Mouse (Mus musculus) embryonic fibroblast, embryonic 13.5 days (primary cell): ENCODE results near the gene Gm20388. TPM values are rescaled to one million over a fixed set of nuclear protein-coding genes. Genes with fewer than 3 reads are reported as not detected.

Source experiments
- H3K27ac ChIP-seq: 2 replicates; pipeline ENCODE4 v1.5.1; 2012; ENCODE audit warnings: low read length, control low read depth, inconsistent platforms; ENCODE audit not compliant: insufficient read depth
- H3K4me1 ChIP-seq: 2 replicates; pipeline ENCODE4 v1.6.1; 2011; ENCODE audit warnings: low read length; ENCODE audit not compliant: control insufficient read depth, insufficient read depth
- H3K4me3 ChIP-seq: 2 replicates; pipeline ENCODE4 v1.5.1; 2011; ENCODE audit warnings: mild to moderate bottlenecking, control low read depth, low read length; ENCODE audit not compliant: insufficient read depth
- CTCF ChIP-seq: IDR thresholded peaks from 2 replicates; pipeline ENCODE4 v1.5.1; 2011; ENCODE audit warnings: mild to moderate bottlenecking, control low read depth, low read length, moderate library complexity, borderline replicate concordance; ENCODE audit not compliant: insufficient read depth
- POLR2A ChIP-seq: IDR thresholded peaks from 2 replicates; pipeline ENCODE4 v1.6.1; 2011; ENCODE audit warnings: low read depth, mild to moderate bottlenecking, control low read depth, low read length, moderate library complexity
- polyA plus RNA-seq: library from polyadenylated mRNA; stranded (reverse); fragments of >200 nt; gene quantifications from 2 replicates; pipeline ENCODE4 v1.2.4, GENCODE M21; 2011; ENCODE audit warnings: low read depth; ENCODE audit not compliant: missing spikeins, insufficient read length

The Gm20388 gene
- polyA plus RNA-seq, 1 experiment = 82.8 TPM

DNA sequence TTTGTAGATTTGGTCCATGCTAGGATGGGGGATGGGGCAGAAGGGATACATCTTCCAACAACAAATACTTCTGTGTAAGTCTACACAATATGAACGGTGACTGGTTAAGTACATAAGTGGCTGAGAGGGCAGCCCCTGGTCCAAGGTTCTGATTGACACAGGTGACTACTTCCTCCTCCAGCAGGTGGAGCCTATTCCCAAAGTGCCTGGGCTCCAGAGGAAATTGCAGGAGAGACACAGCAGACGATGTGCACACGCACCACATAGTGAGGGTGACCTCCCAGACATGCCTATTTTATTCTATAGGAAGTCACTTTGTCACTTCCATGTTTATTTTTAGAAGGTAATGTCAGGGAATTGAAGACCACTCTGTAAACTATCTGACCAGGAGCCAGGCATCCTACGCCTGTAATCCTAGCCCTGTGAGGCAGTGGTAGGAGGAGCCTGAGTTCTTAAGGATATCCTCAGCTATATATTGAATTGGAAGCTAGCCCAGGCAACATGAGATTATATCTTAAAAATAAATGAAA lies 3970.2 kb downstream of the Gm20388 start:
- no peak overlapping the region for H3K4me3 ChIP-seq
- H3K27ac ChIP-seq = no peak overlapping the region
- TF ChIP-seq POLR2A (no peak), CTCF (no peak; the same call in 1 of the 2 replicates)
- H3K4me1 ChIP-seq = peaks cover 16% of the 10 kb centered on the region

DNA sequence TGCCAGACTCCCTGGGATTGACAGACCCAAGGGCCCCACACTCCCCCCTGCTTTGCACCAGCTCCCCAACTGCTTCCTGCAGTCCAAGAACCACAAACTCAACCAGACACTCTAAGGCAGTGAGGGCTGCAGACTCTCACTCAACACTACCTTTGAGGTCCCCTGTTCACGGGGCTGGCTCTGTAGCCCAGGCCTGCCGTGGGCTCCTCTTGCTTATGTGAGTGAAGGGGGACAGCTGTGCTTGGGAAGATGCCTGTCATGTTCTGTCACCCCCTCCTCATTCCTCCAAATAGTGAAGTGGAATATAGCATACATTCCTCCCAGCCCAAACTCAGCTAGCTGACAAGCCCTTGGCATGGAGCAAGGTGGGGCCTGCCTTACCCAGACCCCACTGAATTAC lies 3971.8 kb downstream of the Gm20388 start:
- TF ChIP-seq CTCF = no peak
- no peak for TF ChIP-seq POLR2A
- Histone ChIP-seq H3K27ac (no peak overlapping the region), H3K4me1 (peaks cover 18% of the 10 kb centered on the region), H3K4me3 (no peak overlapping the region)

DNA sequence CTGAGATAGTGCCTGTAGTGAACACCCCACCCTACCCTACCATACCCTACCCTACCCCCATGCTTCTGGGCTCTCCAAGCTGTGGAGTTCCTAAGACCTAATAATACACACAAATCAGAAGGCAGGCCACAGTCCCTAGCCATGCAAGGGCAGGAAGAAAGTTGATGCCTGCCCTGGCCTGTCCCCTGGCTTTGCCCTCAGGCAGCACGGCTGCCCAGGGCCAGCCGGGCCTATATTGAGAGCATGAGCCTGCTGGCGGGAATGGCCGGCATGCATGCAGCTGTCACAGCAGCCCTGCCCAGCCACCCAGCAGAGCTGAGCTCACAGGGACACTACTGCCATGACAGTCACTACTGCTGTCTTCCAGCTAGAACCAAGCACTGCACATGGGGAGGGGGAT lies 3972.5 kb downstream of the Gm20388 start:
- TF ChIP-seq CTCF = no peak
- no peak for TF ChIP-seq POLR2A
- no peak overlapping the region for H3K27ac ChIP-seq
- H3K4me1 ChIP-seq = peaks cover 18% of the 10 kb centered on the region
- no peak overlapping the region for H3K4me3 ChIP-seq

DNA sequence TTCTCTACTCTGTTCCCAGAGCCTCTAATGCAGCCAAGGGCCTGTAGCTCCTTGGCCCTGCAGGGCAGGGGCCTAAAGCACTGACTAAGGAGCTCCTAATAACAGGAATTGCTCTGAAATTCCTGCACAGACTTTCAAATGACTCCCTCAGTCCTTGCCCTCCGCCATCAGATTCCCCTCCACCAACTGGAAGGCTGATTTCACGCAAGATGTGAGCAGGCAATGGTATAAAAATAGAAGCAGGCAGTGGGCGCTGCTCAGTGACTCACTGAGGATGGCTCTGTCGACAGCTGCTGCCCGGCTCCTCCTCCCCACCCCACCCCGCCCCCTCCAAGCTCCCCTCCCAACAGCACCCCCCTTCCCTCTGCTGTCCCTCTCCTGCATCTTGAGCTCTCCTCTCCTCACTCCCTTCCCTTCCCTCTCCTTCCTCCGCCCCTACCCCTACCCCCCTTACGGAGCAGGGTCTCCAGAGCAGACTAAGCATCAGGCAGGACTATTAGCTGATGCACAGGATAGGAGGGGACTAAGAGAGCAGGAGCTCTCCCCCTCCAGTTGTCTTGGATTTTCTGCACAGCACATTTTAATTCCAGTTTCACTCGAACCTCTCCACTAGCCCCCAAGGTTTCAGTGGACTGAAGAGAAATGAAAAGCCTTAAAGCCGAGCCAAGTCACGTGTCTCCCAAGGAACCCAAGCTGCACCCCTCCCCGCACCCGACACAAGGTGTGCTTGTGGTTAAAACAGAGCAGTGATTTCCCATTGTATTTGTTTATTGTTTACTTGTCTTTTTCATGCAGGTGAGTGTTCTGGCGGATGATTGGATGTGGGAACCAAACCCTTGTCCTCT lies 3974.3 kb downstream of the Gm20388 start:
- peaks cover 23% of the 10 kb centered on the region for H3K4me1 ChIP-seq
- TF ChIP-seq CTCF = no peak
- no peak; the same call in 1 of the 2 replicates for TF ChIP-seq POLR2A
- H3K4me3 ChIP-seq = no peak overlapping the region
- peak overlapping the region; percentile 90 for H3K27ac ChIP-seq

DNA sequence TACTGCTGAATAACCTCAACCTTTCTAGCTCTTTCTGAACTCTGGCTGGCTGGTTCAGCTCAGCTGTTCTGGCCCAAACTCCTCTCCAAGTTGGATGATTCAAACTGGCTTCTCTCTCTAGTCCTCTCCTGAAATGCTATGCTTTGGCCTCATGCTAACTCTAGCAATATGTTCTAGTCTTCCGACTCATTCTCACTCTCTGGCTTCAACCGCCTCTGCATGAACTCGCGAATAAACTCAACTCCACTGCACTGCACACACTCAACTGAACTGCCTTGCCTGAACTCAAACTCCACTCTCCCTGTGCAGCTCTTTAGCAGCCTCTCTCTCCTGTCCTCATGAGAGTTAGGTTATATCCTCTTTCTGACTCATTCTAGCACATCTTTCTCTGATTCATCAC lies 3976.5 kb downstream of the Gm20388 start:
- TF ChIP-seq CTCF = no peak
- no peak for TF ChIP-seq POLR2A
- Histone ChIP-seq H3K4me3 (no peak overlapping the region), H3K27ac (peak overlapping the region; percentile 77; the same call in 1 of the 2 replicates), H3K4me1 (peaks cover 23% of the 10 kb centered on the region)

DNA sequence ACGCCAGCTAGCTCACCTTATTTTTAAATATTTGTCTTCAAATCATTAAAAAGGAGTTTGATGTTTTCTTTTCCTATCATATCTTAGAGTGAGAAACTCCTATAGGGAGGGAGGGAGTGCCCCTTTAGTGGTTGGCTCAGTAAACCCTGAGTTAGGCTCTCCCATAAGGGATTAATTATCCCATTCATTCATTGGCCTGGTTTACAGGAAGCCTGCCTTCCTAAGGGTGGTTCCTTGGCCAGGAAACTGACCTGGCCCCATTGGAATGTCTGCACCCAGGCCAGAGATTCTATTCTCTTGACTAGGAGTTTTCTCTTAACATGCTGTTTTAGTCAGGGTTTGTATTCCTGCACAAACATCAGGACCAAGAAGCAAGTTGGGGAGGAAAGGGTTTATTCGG lies 3977.3 kb downstream of the Gm20388 start:
- peak overlapping the region; percentile 77 for H3K27ac ChIP-seq
- H3K4me3 ChIP-seq = no peak overlapping the region
- peaks cover 23% of the 10 kb centered on the region for H3K4me1 ChIP-seq
- TF ChIP-seq CTCF = no peak
- TF ChIP-seq POLR2A = no peak

DNA sequence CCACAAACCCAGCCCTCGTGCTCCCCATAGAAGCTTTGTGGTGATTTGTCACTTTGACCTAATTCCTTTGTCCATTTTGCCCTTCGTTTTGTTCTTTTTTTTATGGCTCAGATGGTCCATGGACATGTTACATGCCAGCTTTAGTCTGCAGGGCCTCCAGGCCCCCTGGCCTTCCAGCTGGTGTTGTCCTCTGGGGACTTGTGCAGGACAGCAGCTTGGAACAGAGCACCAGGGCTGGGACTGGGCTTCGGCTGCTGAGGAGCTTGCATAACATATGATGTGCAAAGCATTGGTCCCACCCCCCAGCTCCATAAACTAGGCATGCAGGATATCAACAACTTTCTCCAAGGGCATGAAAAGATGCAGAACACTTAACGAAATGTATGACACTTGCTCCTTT lies 3979.2 kb downstream of the Gm20388 start:
- H3K27ac ChIP-seq = no peak overlapping the region
- no peak overlapping the region for H3K4me3 ChIP-seq
- H3K4me1 ChIP-seq = peaks cover 14% of the 10 kb centered on the region
- TF ChIP-seq POLR2A = no peak
- TF ChIP-seq CTCF = no peak

DNA sequence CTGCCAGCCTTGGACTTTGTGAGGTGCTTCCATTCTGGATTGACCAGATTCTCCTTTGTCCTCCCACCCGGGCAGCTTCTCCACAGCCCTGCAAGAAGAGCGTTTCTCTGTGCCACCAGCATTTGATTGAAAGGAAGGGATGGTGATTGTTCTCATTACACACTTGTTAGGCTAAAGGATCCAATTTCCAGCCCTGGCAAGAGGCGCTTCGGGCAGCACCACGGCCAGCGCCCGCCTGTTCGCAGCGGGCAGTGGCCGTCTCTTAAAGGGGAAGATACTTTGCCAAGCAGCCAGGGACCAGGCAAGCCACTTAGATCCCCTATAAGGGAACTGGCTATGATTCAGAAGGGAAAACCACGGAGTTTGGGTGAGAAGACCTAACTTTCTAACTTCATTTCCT lies 3980.6 kb downstream of the Gm20388 start:
- Histone ChIP-seq H3K27ac (no peak overlapping the region), H3K4me3 (no peak overlapping the region), H3K4me1 (peaks cover 5% of the 10 kb centered on the region)
- TF ChIP-seq POLR2A = no peak
- no peak for TF ChIP-seq CTCF

DNA sequence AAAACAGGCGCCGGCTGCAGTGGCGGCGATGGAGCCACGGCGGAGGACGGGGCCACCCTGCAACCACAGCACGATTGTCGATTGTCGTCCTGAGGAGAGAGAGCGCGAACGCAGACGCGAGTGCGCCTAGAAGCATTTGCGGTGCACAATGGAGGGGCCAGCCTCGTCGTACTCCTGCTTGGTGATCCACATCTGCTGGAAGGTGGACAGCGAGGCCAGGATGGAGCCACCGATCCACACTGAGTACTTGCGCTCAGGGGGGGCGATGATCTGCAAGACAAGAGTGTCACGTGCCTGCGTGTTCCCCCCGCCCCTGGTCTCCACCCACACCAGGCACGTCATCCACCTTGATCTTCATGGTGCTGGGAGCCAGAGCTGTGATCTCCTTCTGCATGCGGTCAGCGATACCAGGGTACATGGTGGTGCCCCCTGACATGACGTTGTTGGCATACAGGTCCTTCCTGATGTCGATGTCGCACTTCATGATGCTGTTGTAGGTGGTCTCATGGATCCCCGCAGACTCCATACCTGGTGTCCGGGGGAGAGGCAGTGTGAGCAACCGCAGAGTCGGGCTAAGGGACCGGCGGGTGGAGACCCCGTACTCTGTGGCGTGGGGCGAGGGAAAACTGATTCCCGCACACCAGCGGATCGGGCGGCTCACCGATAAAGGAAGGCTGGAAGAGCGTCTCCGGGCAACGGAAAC lies 3981.4 kb downstream of the Gm20388 start:
- Histone ChIP-seq H3K4me3 (peak overlapping the region; percentile 9; the same call in 1 of the 2 replicates), H3K27ac (no peak overlapping the region), H3K4me1 (peaks cover 5% of the 10 kb centered on the region)
- TF ChIP-seq CTCF (no peak), POLR2A (no peak)
